Mouse (Mus musculus) olfactory bulb, adult 2 months (tissue): Measurements from ENCODE around the gene Actn4.
"Not testable (repeated sequence)": the region's sequence is repeated elsewhere in the genome, so short reads cannot be mapped to it uniquely, and the experiment has no call there.

Experiments used
- CTCF ChIP-seq: fragments of 200-500 bp; IDR thresholded peaks from 2 replicates; pipeline ENCODE4 v1.5.1; 2012; ENCODE audit warnings: low read depth, mild to moderate bottlenecking, low read length, moderate library complexity; ENCODE audit not compliant: insufficient read depth
- POLR2A ChIP-seq: fragments of 200-500 bp; IDR thresholded peaks from 2 replicates; pipeline ENCODE4 v1.6.1; 2012; ENCODE audit warnings: mild to moderate bottlenecking, low read depth, low read length, moderate library complexity; ENCODE audit not compliant: insufficient read depth

DNA sequence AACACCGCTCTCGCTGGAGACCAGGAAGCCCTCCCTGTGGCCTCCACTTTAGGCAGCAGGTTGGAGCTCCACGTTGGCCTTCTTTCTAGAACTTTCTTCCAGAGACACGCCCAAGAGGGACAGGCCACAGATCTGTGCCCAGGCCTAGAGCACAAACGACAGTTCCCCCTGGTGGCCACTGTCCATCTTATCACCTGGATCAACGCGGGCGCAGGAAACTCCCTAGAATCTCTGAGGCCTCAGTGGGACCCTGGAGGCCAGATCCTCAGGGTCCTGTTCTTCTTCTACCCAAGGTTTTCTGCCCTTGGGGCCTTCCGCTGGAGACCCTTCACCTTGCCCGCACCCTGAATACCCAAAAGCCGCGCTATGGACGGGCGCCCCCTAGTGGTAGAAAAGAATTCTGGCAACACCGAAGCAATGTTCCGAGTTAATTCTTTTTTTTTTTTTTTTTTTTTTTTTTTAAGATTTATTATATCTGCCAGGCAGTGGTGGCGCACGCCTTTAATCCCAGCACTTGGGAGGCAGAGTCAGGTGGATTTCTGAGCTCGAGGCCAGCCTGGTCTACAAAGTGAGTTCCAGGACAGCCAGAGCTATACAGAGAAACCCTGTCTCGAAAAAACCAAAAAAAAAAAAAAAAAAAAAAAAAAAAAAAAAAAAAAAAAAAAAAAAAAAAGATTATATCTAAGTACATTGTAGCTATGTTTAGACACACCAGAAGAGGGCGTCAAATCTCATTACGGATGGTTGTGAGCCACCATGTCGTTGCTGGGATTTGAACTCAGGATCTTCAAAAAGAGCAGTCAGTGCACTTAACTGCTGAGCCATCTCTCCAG, 94.4 kb downstream of the Actn4 start:
- TF ChIP-seq POLR2A = not testable (repeated sequence)
- peak; percentile 99 for TF ChIP-seq CTCF
